Mouse (Mus musculus) thymus, adult 2 months (tissue): ENCODE results near the gene Fbxw7.

ENCODE experiments used
- CTCF ChIP-seq: fragments of 200-500 bp; IDR thresholded peaks from 2 replicates; pipeline ENCODE4 v1.5.1; 2012; ENCODE audit warnings: mild to moderate bottlenecking, control low read depth, low read length, moderate library complexity, borderline replicate concordance; ENCODE audit not compliant: control insufficient read depth, poor library complexity, insufficient read depth; ENCODE audit errors: extremely low read depth
- POLR2A ChIP-seq: fragments of 200-500 bp; IDR thresholded peaks from 2 replicates; pipeline ENCODE4 v1.6.1; 2012; ENCODE audit warnings: mild to moderate bottlenecking, low read length, control low read depth, moderate library complexity; ENCODE audit not compliant: control insufficient read depth, poor library complexity, insufficient read depth; ENCODE audit errors: extremely low read depth

- TF ChIP-seq CTCF (no peak), POLR2A (no peak)
These were observed 21.0 kb downstream of the Fbxw7 start for GRCm38 (mm10) chr3:84836029-84836428.
